Mouse (Mus musculus) left cerebral cortex, adult 11 months (tissue): ENCODE data around the gene D7Ertd443e.

Experiments
- DNase-seq: peaks from one replicate; pipeline ENCODE4 v3.0.0; 2022; ENCODE audit warnings: low spot score

Gene D7Ertd443e

GRCm38 (mm10) chr7:134385561-134385960 is at the start of gene D7Ertd443e:
Gene D7Ertd443e (minus strand): TSS chr7:134385661.
- no peak for DNase-seq

- DNase-seq, result no peak
Measured at GRCm38 (mm10) chr7:134431681-134432080, 46.2 kb upstream of the D7Ertd443e start.

GRCm38 (mm10) chr7:134428676-134429075 is 43.2 kb upstream of the D7Ertd443e start:
- no peak for DNase-seq

- DNase-seq, result no peak
Measured at GRCm38 (mm10) chr7:134415014-134415413, 29.6 kb upstream of the D7Ertd443e start.

GRCm38 (mm10) chr7:134414005-134414690 is 28.7 kb upstream of the D7Ertd443e start:
- no peak for DNase-seq

GRCm38 (mm10) chr7:134408641-134409040 is 23.2 kb upstream of the D7Ertd443e start:
- no peak for DNase-seq

- DNase-seq, result no peak
Measured at GRCm38 (mm10) chr7:134400746-134401145, 15.3 kb upstream of the D7Ertd443e start.

- no peak for DNase-seq
Measured at GRCm38 (mm10) chr7:134396769-134397168, 11.3 kb upstream of the D7Ertd443e start.

GRCm38 (mm10) chr7:134382791-134383190 is 2.7 kb downstream of the D7Ertd443e start:
- DNase-seq, result no peak

- DNase-seq, result peak; percentile 66
Measured at GRCm38 (mm10) chr7:134381407-134381861, 4.0 kb downstream of the D7Ertd443e start.

GRCm38 (mm10) chr7:134378273-134378672 is 7.2 kb downstream of the D7Ertd443e start:
- DNase-seq, result peak; percentile 29

- no peak for DNase-seq
Measured at GRCm38 (mm10) chr7:134376786-134377185, 8.7 kb downstream of the D7Ertd443e start.

GRCm38 (mm10) chr7:134372276-134372675 is 13.2 kb downstream of the D7Ertd443e start:
- no peak for DNase-seq

- DNase-seq, result no peak
Measured at GRCm38 (mm10) chr7:134369241-134369640, 16.2 kb downstream of the D7Ertd443e start.

- no peak for DNase-seq
Measured at GRCm38 (mm10) chr7:134362257-134362870, 23.1 kb downstream of the D7Ertd443e start.

- peak; percentile 37 for DNase-seq
Measured at GRCm38 (mm10) chr7:134348825-134349224, 36.6 kb downstream of the D7Ertd443e start.

- no peak for DNase-seq
Measured at GRCm38 (mm10) chr7:134342202-134342601, 43.3 kb downstream of the D7Ertd443e start.

GRCm38 (mm10) chr7:134335951-134336350 is 49.5 kb downstream of the D7Ertd443e start:
- no peak for DNase-seq

- DNase-seq, result no peak
Measured at GRCm38 (mm10) chr7:134320979-134321378, 64.5 kb downstream of the D7Ertd443e start.

- DNase-seq, result no peak
Measured at GRCm38 (mm10) chr7:134302084-134302483, 83.4 kb downstream of the D7Ertd443e start.

GRCm38 (mm10) chr7:134301285-134301684 is 84.2 kb downstream of the D7Ertd443e start:
- DNase-seq, result no peak

GRCm38 (mm10) chr7:134292750-134293149 is 92.7 kb downstream of the D7Ertd443e start:
- no peak for DNase-seq

GRCm38 (mm10) chr7:134289611-134290301 is 95.7 kb downstream of the D7Ertd443e start:
- no peak for DNase-seq
